Mouse (Mus musculus) left cerebral cortex, adult 9 months (tissue): ENCODE results near the gene Acd.

ENCODE experiments used
- DNase-seq, 2 experiments: peaks; one replicate each; pipeline ENCODE4 v3.0.0; 2022; ENCODE audit warnings: low spot score in 2 of 2

The Acd gene

GRCm38 (mm10) chr8:105702001-105702401 lies 1.1 kb upstream of the Acd start:
- DNase-seq: peak in 1 of 2 experiments; percentile 24

GRCm38 (mm10) chr8:105700566-105700965 lies 336 bp downstream of the Acd start:
- DNase-seq: peak; percentile 52 to 70

- no peak for DNase-seq
These were observed 1.2 kb downstream of the Acd start for GRCm38 (mm10) chr8:105699488-105700215.

GRCm38 (mm10) chr8:105698734-105699133 lies 2.2 kb downstream of the Acd start:
- no peak for DNase-seq

GRCm38 (mm10) chr8:105697196-105697780 lies 3.6 kb downstream of the Acd start:
- DNase-seq: no peak

- DNase-seq: no peak
These were observed 5.7 kb downstream of the Acd start for GRCm38 (mm10) chr8:105695080-105695780.

GRCm38 (mm10) chr8:105694051-105694799 lies 6.7 kb downstream of the Acd start:
- peak in 1 of 2 experiments; percentile 46 for DNase-seq

GRCm38 (mm10) chr8:105693648-105694047 lies 7.3 kb downstream of the Acd start:
- peak in 1 of 2 experiments; percentile 75 for DNase-seq

- no peak for DNase-seq
These were observed 8.3 kb downstream of the Acd start for GRCm38 (mm10) chr8:105692449-105693182.

GRCm38 (mm10) chr8:105690978-105691377 lies 9.9 kb downstream of the Acd start:
- no peak for DNase-seq

- DNase-seq: no peak
These were observed 10.9 kb downstream of the Acd start for GRCm38 (mm10) chr8:105689983-105690360.

- no peak for DNase-seq
These were observed 11.5 kb downstream of the Acd start for GRCm38 (mm10) chr8:105689256-105689982.

- no peak for DNase-seq
These were observed 12.6 kb downstream of the Acd start for GRCm38 (mm10) chr8:105688242-105688752.

- DNase-seq: no peak
These were observed 13.4 kb downstream of the Acd start for GRCm38 (mm10) chr8:105687512-105687911.

- no peak for DNase-seq
These were observed 14.4 kb downstream of the Acd start for GRCm38 (mm10) chr8:105686551-105686950.

- peak in 1 of 2 experiments; percentile 42 for DNase-seq
These were observed 15.1 kb downstream of the Acd start, which contains the start of gene Carmil2 for GRCm38 (mm10) chr8:105685796-105686308. Carmil2 (plus strand) TSS chr8:105686274.

GRCm38 (mm10) chr8:105685325-105685724 lies 15.6 kb downstream of the Acd start:
- no peak for DNase-seq

- DNase-seq: no peak
These were observed 23.0 kb downstream of the Acd start for GRCm38 (mm10) chr8:105677891-105678290.

- peak in 1 of 2 experiments; percentile 22 for DNase-seq
These were observed 39.7 kb downstream of the Acd start for GRCm38 (mm10) chr8:105661167-105661566.

GRCm38 (mm10) chr8:105657641-105658040 lies 43.3 kb downstream of the Acd start:
- no peak for DNase-seq
